Mouse (Mus musculus): ENCODE data around the gene Katnal1. TPM values are rescaled to one million over a fixed set of nuclear protein-coding genes. Genes with fewer than 3 reads are reported as not detected.
A peak's percentile ranks its signal among the peaks of the same experiment; 100 is the strongest.

Gene Katnal1
- polyA plus RNA-seq, 1 experiment from 2014 or later = 6.9 TPM

GRCm38 (mm10) chr5:148956091-148956490 lies 27.0 kb upstream of the Katnal1 start:
- no peaks in the 10 kb centered on the region for H3K9me3 ChIP-seq (ENCODE audit: control insufficient read depth, low read length)
- no peaks in the 10 kb centered on the region for H3K36me3 ChIP-seq (ENCODE audit: control insufficient read depth, insufficient read depth, low read length)
- no peaks in the 10 kb centered on the region for H3K27me3 ChIP-seq (replicated peaks; ENCODE audit: control insufficient read depth, insufficient read depth, low read length)
- no peak for ATAC-seq
- 70% methylated on average over 9 of the region's 9 CpGs for WGBS
- H3K4me2 ChIP-seq (ENCODE audit: low read depth, low read length) = no peak overlapping the region
- H3K4me1 ChIP-seq (ENCODE audit: control insufficient read depth, insufficient read depth, low read length) = peaks cover 13% of the 10 kb centered on the region
- no peak overlapping the region for H3K27ac ChIP-seq (ENCODE audit: low read length)
- H3K4me3 ChIP-seq (ENCODE audit: low read length) = no peak overlapping the region
- no peak overlapping the region for H3K9ac ChIP-seq (ENCODE audit: low read depth, low read length)

- 89% methylated on average over 6 of the region's 6 CpGs for WGBS
- H3K4me3 ChIP-seq (ENCODE audit: low read length) = no peak overlapping the region
- H3K27ac ChIP-seq (ENCODE audit: low read length) = no peak overlapping the region
These were observed 26.5 kb upstream of the Katnal1 start for GRCm38 (mm10) chr5:148955575-148955974.

GRCm38 (mm10) chr5:148954314-148955060 lies 25.4 kb upstream of the Katnal1 start:
- Histone ChIP-seq H3K36me3 (ENCODE audit: control insufficient read depth, insufficient read depth, low read length) (no peaks in the 10 kb centered on the region), H3K9ac (ENCODE audit: low read depth, low read length) (no peak overlapping the region), H3K4me1 (ENCODE audit: control insufficient read depth, insufficient read depth, low read length) (peaks cover 13% of the 10 kb centered on the region), H3K9me3 (ENCODE audit: control insufficient read depth, low read length) (no peaks in the 10 kb centered on the region), H3K4me2 (ENCODE audit: low read depth, low read length) (no peak overlapping the region), H3K27ac (ENCODE audit: low read length) (no peak overlapping the region), H3K27me3 (replicated peaks; ENCODE audit: control insufficient read depth, insufficient read depth, low read length) (no peaks in the 10 kb centered on the region), H3K4me3 (ENCODE audit: low read length) (no peak overlapping the region)
- WGBS = 76% methylated on average over 22 of the region's 22 CpGs
- ATAC-seq = no peak

More at GRCm38 (mm10) chr5:148955575-148955974, 26.5 kb upstream of the Katnal1 start:
- H3K4me1 ChIP-seq (ENCODE audit: control insufficient read depth, insufficient read depth, low read length) = peaks cover 13% of the 10 kb centered on the region
- H3K9ac ChIP-seq (ENCODE audit: low read depth, low read length) = no peak overlapping the region
- no peak for ATAC-seq
- H3K27me3 ChIP-seq (replicated peaks; ENCODE audit: control insufficient read depth, insufficient read depth, low read length) = no peaks in the 10 kb centered on the region
- H3K36me3 ChIP-seq (ENCODE audit: control insufficient read depth, insufficient read depth, low read length) = no peaks in the 10 kb centered on the region
- H3K9me3 ChIP-seq (ENCODE audit: control insufficient read depth, low read length) = no peaks in the 10 kb centered on the region
- H3K4me2 ChIP-seq (ENCODE audit: low read depth, low read length) = no peak overlapping the region

- no peak overlapping the region for H3K4me3 ChIP-seq (ENCODE audit: low read length)
- no peak overlapping the region for H3K4me2 ChIP-seq (ENCODE audit: low read depth, low read length)
- no peaks in the 10 kb centered on the region for H3K27me3 ChIP-seq (replicated peaks; ENCODE audit: control insufficient read depth, insufficient read depth, low read length)
- H3K4me1 ChIP-seq (ENCODE audit: control insufficient read depth, insufficient read depth, low read length) = peaks cover 7% of the 10 kb centered on the region; the same call in 1 of the 2 replicates
- H3K9me3 ChIP-seq (ENCODE audit: control insufficient read depth, low read length) = no peaks in the 10 kb centered on the region
- H3K27ac ChIP-seq (ENCODE audit: low read length) = no peak overlapping the region
- no peak overlapping the region for H3K9ac ChIP-seq (ENCODE audit: low read depth, low read length)
- ATAC-seq = no peak
- 56% methylated on average over 5 of the region's 5 CpGs for WGBS
- no peaks in the 10 kb centered on the region for H3K36me3 ChIP-seq (ENCODE audit: control insufficient read depth, insufficient read depth, low read length)
These were observed 24.0 kb upstream of the Katnal1 start for GRCm38 (mm10) chr5:148953098-148953497.

- H3K36me3 ChIP-seq (ENCODE audit: control insufficient read depth, insufficient read depth, low read length) = no peaks in the 10 kb centered on the region
- H3K4me3 ChIP-seq (ENCODE audit: low read length) = no peak overlapping the region
- no peaks in the 10 kb centered on the region for H3K27me3 ChIP-seq (replicated peaks; ENCODE audit: control insufficient read depth, insufficient read depth, low read length)
- no peak overlapping the region for H3K9ac ChIP-seq (ENCODE audit: low read depth, low read length)
- no peak overlapping the region for H3K4me2 ChIP-seq (ENCODE audit: low read depth, low read length)
- no peaks in the 10 kb centered on the region for H3K9me3 ChIP-seq (ENCODE audit: control insufficient read depth, low read length)
- 59% methylated on average over 6 of the region's 6 CpGs for WGBS
- peaks cover 7% of the 10 kb centered on the region; the same call in 1 of the 2 replicates for H3K4me1 ChIP-seq (ENCODE audit: control insufficient read depth, insufficient read depth, low read length)
- H3K27ac ChIP-seq (ENCODE audit: low read length) = no peak overlapping the region
- ATAC-seq = no peak
These were observed 23.3 kb upstream of the Katnal1 start for GRCm38 (mm10) chr5:148952419-148952818.

GRCm38 (mm10) chr5:148951360-148951759 lies 22.2 kb upstream of the Katnal1 start:
- H3K27ac ChIP-seq (ENCODE audit: low read length) = no peak overlapping the region
- H3K9me3 ChIP-seq (ENCODE audit: control insufficient read depth, low read length) = no peaks in the 10 kb centered on the region
- no peak overlapping the region for H3K4me3 ChIP-seq (ENCODE audit: low read length)
- no peaks in the 10 kb centered on the region for H3K36me3 ChIP-seq (ENCODE audit: control insufficient read depth, insufficient read depth, low read length)
- no peaks in the 10 kb centered on the region for H3K27me3 ChIP-seq (replicated peaks; ENCODE audit: control insufficient read depth, insufficient read depth, low read length)
- WGBS = 91% methylated on average over 5 of the region's 5 CpGs
- H3K4me1 ChIP-seq (ENCODE audit: control insufficient read depth, insufficient read depth, low read length) = peaks cover 7% of the 10 kb centered on the region; the same call in 1 of the 2 replicates
- no peak overlapping the region for H3K4me2 ChIP-seq (ENCODE audit: low read depth, low read length)
- H3K9ac ChIP-seq (ENCODE audit: low read depth, low read length) = no peak overlapping the region
- no peak for ATAC-seq

- peak; percentile 58; the same call in 1 of the 2 replicates for ATAC-seq
- no peak overlapping the region; the same call in 1 of the 2 replicates for H3K4me2 ChIP-seq (ENCODE audit: low read depth, low read length)
- no peak overlapping the region for H3K4me3 ChIP-seq (ENCODE audit: low read length)
- no peaks in the 10 kb centered on the region for H3K27me3 ChIP-seq (replicated peaks; ENCODE audit: control insufficient read depth, insufficient read depth, low read length)
- H3K4me1 ChIP-seq (ENCODE audit: control insufficient read depth, insufficient read depth, low read length) = peaks cover 7% of the 10 kb centered on the region; the same call in 1 of the 2 replicates
- 27% methylated on average over 15 of the region's 15 CpGs for WGBS
- H3K9ac ChIP-seq (ENCODE audit: low read depth, low read length) = no peak overlapping the region
- H3K9me3 ChIP-seq (ENCODE audit: control insufficient read depth, low read length) = no peaks in the 10 kb centered on the region
- H3K27ac ChIP-seq (ENCODE audit: low read length) = peak overlapping the region; percentile 33
- no peaks in the 10 kb centered on the region for H3K36me3 ChIP-seq (ENCODE audit: control insufficient read depth, insufficient read depth, low read length)
These were observed 20.9 kb upstream of the Katnal1 start for GRCm38 (mm10) chr5:148950064-148950463.

- Histone ChIP-seq H3K27ac (ENCODE audit: low read length) (no peak overlapping the region), H3K27me3 (replicated peaks; ENCODE audit: control insufficient read depth, insufficient read depth, low read length) (no peaks in the 10 kb centered on the region), H3K36me3 (ENCODE audit: control insufficient read depth, insufficient read depth, low read length) (no peaks in the 10 kb centered on the region), H3K9me3 (ENCODE audit: control insufficient read depth, low read length) (no peaks in the 10 kb centered on the region), H3K9ac (ENCODE audit: low read depth, low read length) (no peak overlapping the region), H3K4me1 (ENCODE audit: control insufficient read depth, insufficient read depth, low read length) (peaks cover 5% of the 10 kb centered on the region; the same call in 1 of the 2 replicates), H3K4me3 (ENCODE audit: low read length) (no peak overlapping the region), H3K4me2 (ENCODE audit: low read depth, low read length) (no peak overlapping the region)
- no peak for ATAC-seq
- WGBS = 80% methylated on average over 9 of the region's 9 CpGs
These were observed 19.5 kb upstream of the Katnal1 start for GRCm38 (mm10) chr5:148948577-148948976.

- peaks cover 5% of the 10 kb centered on the region; the same call in 1 of the 2 replicates for H3K4me1 ChIP-seq (ENCODE audit: control insufficient read depth, insufficient read depth, low read length)
- no peak overlapping the region for H3K27ac ChIP-seq (ENCODE audit: low read length)
- ATAC-seq = no peak
- H3K9ac ChIP-seq (ENCODE audit: low read depth, low read length) = no peak overlapping the region
- no peaks in the 10 kb centered on the region for H3K27me3 ChIP-seq (replicated peaks; ENCODE audit: control insufficient read depth, insufficient read depth, low read length)
- WGBS = 82% methylated on average over 4 of the region's 4 CpGs
- H3K4me2 ChIP-seq (ENCODE audit: low read depth, low read length) = no peak overlapping the region
- peaks cover 1% of the 10 kb centered on the region; the same call in 1 of the 2 replicates for H3K9me3 ChIP-seq (ENCODE audit: control insufficient read depth, low read length)
- no peaks in the 10 kb centered on the region for H3K36me3 ChIP-seq (ENCODE audit: control insufficient read depth, insufficient read depth, low read length)
- no peak overlapping the region for H3K4me3 ChIP-seq (ENCODE audit: low read length)
These were observed 18.3 kb upstream of the Katnal1 start for GRCm38 (mm10) chr5:148947412-148947811.
